Mouse (Mus musculus) T-helper 2 cell (primary cell): ENCODE measurements around the gene Olfr362.
"Not testable (repeated sequence)": the region's sequence is repeated elsewhere in the genome, so short reads cannot be mapped to it uniquely, and the experiment has no call there.

Experiments used
- in situ Hi-C: fragments of 300-600 bp; cut with MboI, MseI; formaldehyde crosslinking; loops from one replicate; pipeline ENCODE4 v1.15.1; 2025; ENCODE audit warnings: high pct_unique_total_duplicates

Gene Olfr362

GRCm38 (mm10) chr2:37117810-37118209 lies at the start of gene Olfr362:
Gene Olfr362 (minus strand): TSS chr2:37117910.
- in situ Hi-C loops = no loop called here

- in situ Hi-C loops = no loop called here
These were observed 21.3 kb upstream of the Olfr362 start, which contains the start of gene Olfr364-ps1 for GRCm38 (mm10) chr2:37139022-37139421. Gene Olfr364-ps1 (plus strand): TSS chr2:37139322.

- in situ Hi-C loops = not testable (repeated sequence)
These were observed 28.5 kb downstream of the Olfr362 start, which contains the start of gene Olfr361 for GRCm38 (mm10) chr2:37089190-37089589. Gene Olfr361 (minus strand): TSS chr2:37089290.

- in situ Hi-C loops = no loop called here
These were observed 52.3 kb downstream of the Olfr362 start, which contains the start of gene Olfr360 for GRCm38 (mm10) chr2:37065446-37065845. Gene Olfr360 (plus strand): TSS chr2:37065746.
